Mouse (Mus musculus): ENCODE measurements around the gene Ccndbp1. TPM values are rescaled to one million over a fixed set of nuclear protein-coding genes. Genes with fewer than 3 reads are reported as not detected.
"Not testable (repeated sequence)": the region's sequence is repeated elsewhere in the genome, so short reads cannot be mapped to it uniquely, and the experiment has no call there.

Ccndbp1 gene
- polyA plus RNA-seq, 1 experiment from 2014 or later = 55.6 TPM

GRCm38 (mm10) chr2:121016226-121016625, 8.0 kb downstream of the Ccndbp1 start:
- WGBS = 79% methylated on average over 9 of the region's 9 CpGs
- Histone ChIP-seq H3K4me1 (ENCODE audit: insufficient read depth, low read length) (no peaks in the 10 kb centered on the region), H3K9ac (replicated peaks; ENCODE audit: low read length) (no peak overlapping the region), H3K4me3 (ENCODE audit: low read length) (no peak overlapping the region), H3K9me3 (ENCODE audit: low read length) (peaks cover 3% of the 10 kb centered on the region; the same call in 1 of the 2 replicates), H3K36me3 (ENCODE audit: insufficient read depth, low read length) (peaks cover 20% of the 10 kb centered on the region), H3K4me2 (replicated peaks; ENCODE audit: low read depth, low read length) (no peak overlapping the region), H3K27me3 (ENCODE audit: insufficient read depth, low read length) (no peaks in the 10 kb centered on the region), H3K27ac (ENCODE audit: low read length) (no peak overlapping the region)
- no peak for ATAC-seq (ENCODE audit: low FRiP score, low TSS enrichment)

DNA sequence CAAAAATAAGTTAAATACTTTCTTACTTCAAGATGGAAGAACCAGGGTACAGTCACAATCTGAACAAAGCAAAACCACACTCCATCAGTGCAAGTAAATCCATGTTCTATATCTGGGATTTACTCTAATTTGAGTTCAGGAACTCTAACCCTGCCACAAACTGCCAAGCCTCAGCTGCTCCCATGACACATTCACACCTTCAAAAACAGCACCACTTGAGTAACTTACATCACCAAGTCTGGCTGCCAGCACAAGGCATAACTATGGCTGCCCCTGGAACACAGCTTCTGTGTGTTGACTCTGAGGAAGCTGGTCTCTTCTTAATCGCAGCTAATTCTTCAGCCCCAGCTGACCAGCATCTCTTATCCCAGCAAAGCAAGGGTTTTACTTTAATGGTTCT, 8.9 kb downstream of the Ccndbp1 start:
- no peaks in the 10 kb centered on the region for H3K4me1 ChIP-seq (ENCODE audit: insufficient read depth, low read length)
- H3K27me3 ChIP-seq (ENCODE audit: insufficient read depth, low read length) = no peaks in the 10 kb centered on the region
- H3K9ac ChIP-seq (replicated peaks; ENCODE audit: low read length) = no peak overlapping the region
- 88% methylated on average over 1 of the region's 1 CpGs for WGBS
- ATAC-seq (ENCODE audit: low FRiP score, low TSS enrichment) = no peak
- H3K36me3 ChIP-seq (ENCODE audit: insufficient read depth, low read length) = peaks cover 15% of the 10 kb centered on the region
- peaks cover 3% of the 10 kb centered on the region; the same call in 1 of the 2 replicates for H3K9me3 ChIP-seq (ENCODE audit: low read length)
- no peak overlapping the region for H3K27ac ChIP-seq (ENCODE audit: low read length)
- no peak overlapping the region for H3K4me3 ChIP-seq (ENCODE audit: low read length)
- no peak overlapping the region for H3K4me2 ChIP-seq (replicated peaks; ENCODE audit: low read depth, low read length)

- Histone ChIP-seq H3K4me1 (ENCODE audit: insufficient read depth, low read length) (no peaks in the 10 kb centered on the region), H3K27ac (ENCODE audit: low read length) (no peak overlapping the region), H3K4me2 (replicated peaks; ENCODE audit: low read depth, low read length) (no peak overlapping the region), H3K9me3 (ENCODE audit: low read length) (peaks cover under 1% of the 10 kb centered on the region; the same call in 1 of the 2 replicates), H3K36me3 (ENCODE audit: insufficient read depth, low read length) (peaks cover 1% of the 10 kb centered on the region), H3K27me3 (ENCODE audit: insufficient read depth, low read length) (no peaks in the 10 kb centered on the region), H3K4me3 (ENCODE audit: low read length) (no peak overlapping the region), H3K9ac (replicated peaks; ENCODE audit: low read length) (no peak overlapping the region)
- ATAC-seq (ENCODE audit: low FRiP score, low TSS enrichment) = no peak
- 61% methylated on average over 5 of the region's 5 CpGs for WGBS
Measured at GRCm38 (mm10) chr2:121022918-121023317, 14.7 kb downstream of the Ccndbp1 start.

GRCm38 (mm10) chr2:121036733-121037341, 28.6 kb downstream of the Ccndbp1 start, which contains the start of gene Epb42:
Gene Epb42 (minus strand): TSS chr2:121037072.
- peak; percentile 31 for ATAC-seq (ENCODE audit: low FRiP score, low TSS enrichment)
- H3K4me3 ChIP-seq (ENCODE audit: low read length) = no peak within 1 kb of the TSS
- WGBS = 53% methylated on average over 5 of the region's 5 CpGs

GRCm38 (mm10) chr2:121038851-121039250, 30.6 kb downstream of the Ccndbp1 start:
- H3K9ac ChIP-seq (replicated peaks; ENCODE audit: low read length); H3K4me3 ChIP-seq (ENCODE audit: low read length); ATAC-seq (ENCODE audit: low FRiP score, low TSS enrichment); H3K4me2 ChIP-seq (replicated peaks; ENCODE audit: low read depth, low read length); H3K36me3 ChIP-seq (ENCODE audit: insufficient read depth, low read length); H3K27me3 ChIP-seq (ENCODE audit: insufficient read depth, low read length); H3K27ac ChIP-seq (ENCODE audit: low read length); H3K9me3 ChIP-seq (ENCODE audit: low read length); H3K4me1 ChIP-seq (ENCODE audit: insufficient read depth, low read length): not testable (repeated sequence)
- whole genome bisulfite sequencing = 79% methylated on average over 1 of the region's 1 CpGs

More at GRCm38 (mm10) chr2:121036733-121037341, 28.6 kb downstream of the Ccndbp1 start, which contains the start of gene Epb42:
- Histone ChIP-seq H3K4me2 (replicated peaks; ENCODE audit: low read depth, low read length) (no peak within 1 kb of the TSS), H3K36me3 (ENCODE audit: insufficient read depth, low read length) (no peaks in the 10 kb centered on the region), H3K4me1 (ENCODE audit: insufficient read depth, low read length) (no peaks in the 10 kb centered on the region), H3K9ac (replicated peaks; ENCODE audit: low read length) (no peak within 1 kb of the TSS), H3K27ac (ENCODE audit: low read length) (no peak within 1 kb of the TSS; the same call in 1 of the 2 replicates), H3K9me3 (ENCODE audit: low read length) (no peaks in the 10 kb centered on the region; the same call in 1 of the 2 replicates), H3K27me3 (ENCODE audit: insufficient read depth, low read length) (no peaks in the 10 kb centered on the region)

GRCm38 (mm10) chr2:121039382-121039781, 31.2 kb downstream of the Ccndbp1 start:
- no peaks in the 10 kb centered on the region for H3K27me3 ChIP-seq (ENCODE audit: insufficient read depth, low read length)
- no peak for ATAC-seq (ENCODE audit: low FRiP score, low TSS enrichment)

GRCm38 (mm10) chr2:121041098-121041497, 32.9 kb downstream of the Ccndbp1 start:
- Histone ChIP-seq H3K9ac (replicated peaks; ENCODE audit: low read length) (no peak overlapping the region), H3K4me2 (replicated peaks; ENCODE audit: low read depth, low read length) (no peak overlapping the region), H3K27ac (ENCODE audit: low read length) (no peak overlapping the region), H3K4me1 (ENCODE audit: insufficient read depth, low read length) (no peaks in the 10 kb centered on the region), H3K36me3 (ENCODE audit: insufficient read depth, low read length) (no peaks in the 10 kb centered on the region), H3K9me3 (ENCODE audit: low read length) (no peaks in the 10 kb centered on the region; the same call in 1 of the 2 replicates), H3K27me3 (ENCODE audit: insufficient read depth, low read length) (no peaks in the 10 kb centered on the region), H3K4me3 (ENCODE audit: low read length) (no peak overlapping the region)
- WGBS = 37% methylated on average over 5 of the region's 5 CpGs
- no peak for ATAC-seq (ENCODE audit: low FRiP score, low TSS enrichment)

More at GRCm38 (mm10) chr2:121039382-121039781, 31.2 kb downstream of the Ccndbp1 start:
- H3K4me1 ChIP-seq (ENCODE audit: insufficient read depth, low read length) = no peaks in the 10 kb centered on the region
- H3K4me2 ChIP-seq (replicated peaks; ENCODE audit: low read depth, low read length) = no peak overlapping the region
- H3K27ac ChIP-seq (ENCODE audit: low read length) = no peak overlapping the region
- WGBS = 91% methylated on average over 1 of the region's 1 CpGs
- H3K36me3 ChIP-seq (ENCODE audit: insufficient read depth, low read length) = no peaks in the 10 kb centered on the region
- H3K9ac ChIP-seq (replicated peaks; ENCODE audit: low read length) = no peak overlapping the region
- H3K4me3 ChIP-seq (ENCODE audit: low read length) = no peak overlapping the region
- H3K9me3 ChIP-seq (ENCODE audit: low read length) = no peaks in the 10 kb centered on the region; the same call in 1 of the 2 replicates

- Histone ChIP-seq H3K4me3 (ENCODE audit: low read length) (no peak overlapping the region), H3K27ac (ENCODE audit: low read length) (no peak overlapping the region), H3K9me3 (ENCODE audit: low read length) (no peaks in the 10 kb centered on the region), H3K9ac (replicated peaks; ENCODE audit: low read length) (no peak overlapping the region), H3K27me3 (ENCODE audit: insufficient read depth, low read length) (no peaks in the 10 kb centered on the region), H3K4me1 (ENCODE audit: insufficient read depth, low read length) (no peaks in the 10 kb centered on the region), H3K4me2 (replicated peaks; ENCODE audit: low read depth, low read length) (no peak overlapping the region), H3K36me3 (ENCODE audit: insufficient read depth, low read length) (no peaks in the 10 kb centered on the region)
- no peak for ATAC-seq (ENCODE audit: low FRiP score, low TSS enrichment)
- WGBS = 82% methylated on average over 4 of the region's 4 CpGs
Measured at GRCm38 (mm10) chr2:121045653-121046052, 37.5 kb downstream of the Ccndbp1 start.

DNA sequence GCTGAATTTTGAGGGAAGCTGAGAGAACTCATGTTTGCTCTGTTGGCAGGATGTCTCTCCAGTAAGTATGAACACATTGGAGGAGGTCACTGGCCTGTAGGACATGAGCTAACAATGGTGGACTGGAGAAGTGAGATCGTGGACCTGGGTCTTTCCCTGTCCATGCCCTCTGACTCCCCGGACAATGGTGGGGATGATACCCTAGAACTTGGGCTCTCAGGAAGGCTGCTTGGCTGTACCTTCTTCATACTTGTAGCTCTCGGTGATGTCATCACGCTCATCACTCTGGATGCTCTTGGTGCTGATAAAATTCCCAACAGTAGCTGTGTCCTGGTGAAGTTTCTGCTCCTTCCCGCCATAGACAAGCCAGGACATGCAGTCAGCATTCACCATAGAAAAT, 44.0 kb downstream of the Ccndbp1 start:
- ATAC-seq (ENCODE audit: low FRiP score, low TSS enrichment) = no peak
- H3K9ac ChIP-seq (replicated peaks; ENCODE audit: low read length) = no peak overlapping the region
- no peaks in the 10 kb centered on the region for H3K9me3 ChIP-seq (ENCODE audit: low read length)
- H3K4me3 ChIP-seq (ENCODE audit: low read length) = no peak overlapping the region
- no peaks in the 10 kb centered on the region for H3K36me3 ChIP-seq (ENCODE audit: insufficient read depth, low read length)
- no peak overlapping the region for H3K27ac ChIP-seq (ENCODE audit: low read length)
- no peak overlapping the region for H3K4me2 ChIP-seq (replicated peaks; ENCODE audit: low read depth, low read length)
- H3K4me1 ChIP-seq (ENCODE audit: insufficient read depth, low read length) = no peaks in the 10 kb centered on the region
- H3K27me3 ChIP-seq (ENCODE audit: insufficient read depth, low read length) = no peaks in the 10 kb centered on the region
- WGBS = 91% methylated on average over 5 of the region's 5 CpGs

DNA sequence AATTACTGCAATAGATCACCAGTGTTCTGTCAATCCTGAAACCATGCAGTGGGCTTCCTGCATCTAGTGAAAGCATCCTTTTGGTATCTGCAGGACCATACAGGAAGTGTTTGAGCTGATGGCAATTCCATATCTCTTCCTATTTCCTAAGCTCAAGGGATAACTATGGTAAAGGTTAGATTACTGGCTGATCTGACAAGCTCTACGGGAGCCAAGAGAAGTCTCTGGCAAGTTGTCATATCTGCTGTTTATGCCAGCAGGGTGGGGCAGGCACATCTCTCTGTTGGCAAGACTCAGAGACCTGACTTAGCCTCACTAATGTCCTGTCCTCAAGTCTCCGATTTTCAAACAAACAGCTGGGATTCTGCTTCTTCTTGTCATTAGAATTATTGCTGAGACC, 45.9 kb downstream of the Ccndbp1 start:
- whole genome bisulfite sequencing = 63% methylated on average over 2 of the region's 2 CpGs

More for the DNA sequence above, 45.9 kb downstream of the Ccndbp1 start:
- H3K4me2 ChIP-seq (replicated peaks; ENCODE audit: low read depth, low read length) = no peak overlapping the region
- H3K27ac ChIP-seq (ENCODE audit: low read length) = no peak overlapping the region
- H3K4me3 ChIP-seq (ENCODE audit: low read length) = no peak overlapping the region
- no peaks in the 10 kb centered on the region for H3K4me1 ChIP-seq (ENCODE audit: insufficient read depth, low read length)
- no peak overlapping the region for H3K9ac ChIP-seq (replicated peaks; ENCODE audit: low read length)
- no peaks in the 10 kb centered on the region for H3K27me3 ChIP-seq (ENCODE audit: insufficient read depth, low read length)
- no peak for ATAC-seq (ENCODE audit: low FRiP score, low TSS enrichment)
- H3K9me3 ChIP-seq (ENCODE audit: low read length) = no peaks in the 10 kb centered on the region
- no peaks in the 10 kb centered on the region for H3K36me3 ChIP-seq (ENCODE audit: insufficient read depth, low read length)

Data from kidney, embryonic 16.5 days (tissue).